Comparison of ENCODE assay signal across 8 mouse cellular contexts in genomic region chrX:12886160-12887048, GRCm38 (mm10).
A peak's percentile ranks its signal among the peaks of the same experiment; 100 is the strongest.
DNase-seq lines count a peak whose midpoint lies in the region; ATAC-seq lines count a peak whose summit lies in the region.

No protein-coding gene starts in this region.

- H3K4me2 ChIP-seq in heart, embryonic 15.5 days: peak overlapping the region; percentile 45
- H3K4me2 ChIP-seq in limb, embryonic 12.5 days: peak overlapping the region; percentile 44

- no peaks in the 10 kb centered on the region for H3K36me3 ChIP-seq in heart, embryonic 15.5 days
- H3K36me3 ChIP-seq in embryonic facial prominence, embryonic 10.5 days (replicated peaks): no peaks in the 10 kb centered on the region
- no peaks in the 10 kb centered on the region for H3K36me3 ChIP-seq in limb, embryonic 12.5 days

- peak overlapping the region; percentile 19; the same call in 1 of the 2 replicates for H3K4me3 ChIP-seq in heart, embryonic 15.5 days
- H3K4me3 ChIP-seq in embryonic facial prominence, embryonic 10.5 days: peak overlapping the region; percentile 49
- H3K4me3 ChIP-seq in limb, embryonic 12.5 days (replicated peaks): peak overlapping the region; percentile 19

- H3K27me3 ChIP-seq in heart, embryonic 15.5 days: no peaks in the 10 kb centered on the region
- H3K27me3 ChIP-seq in embryonic facial prominence, embryonic 10.5 days (replicated peaks; ENCODE audit: low read depth, poor library complexity, severe bottlenecking): 0 out of 2 replicates have a peak, but pooled peaks cover 4% of the 10 kb centered on the region
- H3K27me3 ChIP-seq in limb, embryonic 12.5 days: no peaks in the 10 kb centered on the region; the same call in 1 of the 2 replicates

- no peak overlapping the region for H3K27ac ChIP-seq in heart, embryonic 15.5 days
- no peak overlapping the region for H3K27ac ChIP-seq in embryonic facial prominence, embryonic 10.5 days (replicated peaks)
- H3K27ac ChIP-seq in limb, embryonic 12.5 days: no peak overlapping the region

- WGBS in heart, embryonic 15.5 days: 24% methylated on average over 18 of the region's 18 CpGs
- WGBS in embryonic facial prominence, embryonic 10.5 days: 22% methylated on average over 18 of the region's 18 CpGs
- WGBS in limb, embryonic 12.5 days: 27% methylated on average over 18 of the region's 18 CpGs

- 0 out of 2 replicates have a peak, but pooled peaks cover 6% of the 10 kb centered on the region for H3K4me1 ChIP-seq in heart, embryonic 15.5 days (replicated peaks)
- H3K4me1 ChIP-seq in embryonic facial prominence, embryonic 10.5 days: peaks cover 15% of the 10 kb centered on the region
- no peaks in the 10 kb centered on the region for H3K4me1 ChIP-seq in limb, embryonic 12.5 days (replicated peaks)

- intact Hi-C loops in left cerebral cortex, postnatal 36 days (cut with DNase I): no loop called here
- intact Hi-C loops in gastrocnemius, postnatal 14 days (cut with DNase I; ENCODE audit: low total_unique reads): no loop called here

- no peak for ATAC-seq in heart, embryonic 15.5 days (replicated peaks; ENCODE audit: insufficient number of reproducible peaks, insufficient read depth, low FRiP score, low read depth)
- no peak for ATAC-seq in limb, embryonic 12.5 days (ENCODE audit: insufficient number of reproducible peaks, insufficient read depth, low FRiP score, low TSS enrichment, low read depth)
- peak; percentile 76 for ATAC-seq in monocyte, adult 5-6 weeks (replicated peaks; ENCODE audit: insufficient number of reproducible peaks, low FRiP score, low TSS enrichment, poor library complexity, severe bottlenecking)

- no peak for DNase-seq in heart, adult 8-10 months (ENCODE audit: low spot score)
- peak; percentile 19 for DNase-seq in embryonic facial prominence, embryonic 10.5 days (ENCODE audit: low spot score)
- no peak for DNase-seq in left cerebral cortex, postnatal 36 days (ENCODE audit: low spot score in 2 of 2)
- no peak for DNase-seq in layer of hippocampus, adult 9-11 months
- no peak for DNase-seq in gastrocnemius, postnatal 14 days

- no peak overlapping the region for H3K9ac ChIP-seq in heart, embryonic 15.5 days
- H3K9ac ChIP-seq in limb, embryonic 12.5 days (replicated peaks): 0 out of 2 replicates have a peak overlapping the region, but pooled peaks have one; percentile 31

- no peaks in the 10 kb centered on the region for H3K9me3 ChIP-seq in heart, embryonic 15.5 days (replicated peaks)
- H3K9me3 ChIP-seq in embryonic facial prominence, embryonic 10.5 days: no peaks in the 10 kb centered on the region
- no peaks in the 10 kb centered on the region for H3K9me3 ChIP-seq in limb, embryonic 12.5 days
